Mouse (Mus musculus) hindbrain, postnatal 0 days (tissue): ENCODE data around the gene Nucks1. TPM values are rescaled to one million over a fixed set of nuclear protein-coding genes. Genes with fewer than 3 reads are reported as not detected.

ENCODE experiments used
- ATAC-seq: fragments of 200-750 bp; cut with Nextera tagmentation; 2 replicates; pipeline ENCODE4 v1.8.0; 2017; ENCODE audit warnings: mild to moderate bottlenecking, moderate TSS enrichment, moderate library complexity
- DNase-seq: peaks from one replicate; pipeline ENCODE4 v3.0.0-alpha.2; 2015; ENCODE audit warnings: low spot score
- H3K27ac ChIP-seq: fragments of 300-500 bp; sonication (generic); 2 replicates; pipeline ENCODE4 v1.5.1; 2014; ENCODE audit warnings: mild to moderate bottlenecking
- H3K27me3 ChIP-seq: fragments of 300-500 bp; sonication (generic); 2 replicates; pipeline ENCODE4 v1.6.1; 2014; ENCODE audit warnings: low read length, mixed read lengths; ENCODE audit not compliant: insufficient read depth
- H3K36me3 ChIP-seq: fragments of 300-500 bp; sonication (generic); 2 replicates; pipeline ENCODE4 v1.6.1; 2014; ENCODE audit warnings: low read length, mixed read lengths; ENCODE audit not compliant: insufficient read depth
- H3K4me1 ChIP-seq: fragments of 300-500 bp; sonication (generic); 2 replicates; pipeline ENCODE4 v1.6.1; 2014; ENCODE audit warnings: antibody characterized with exemption, low read length, mixed read lengths; ENCODE audit not compliant: insufficient read depth
- H3K4me2 ChIP-seq: fragments of 300-500 bp; sonication (generic); 2 replicates; pipeline ENCODE4 v1.6.1; 2014; ENCODE audit warnings: low read depth, mild to moderate bottlenecking, low read length, moderate library complexity, mixed read lengths
- H3K4me3 ChIP-seq: fragments of 300-500 bp; sonication (generic); 2 replicates; pipeline ENCODE4 v1.5.1; 2014; ENCODE audit warnings: low read length
- H3K9ac ChIP-seq: fragments of 300-500 bp; sonication (generic); replicated peaks from 2 replicates; pipeline ENCODE4 v1.6.1; 2014; ENCODE audit warnings: mild to moderate bottlenecking, low read length, moderate library complexity, mixed read lengths
- H3K9me3 ChIP-seq: fragments of 300-500 bp; sonication (generic); 2 replicates; pipeline ENCODE4 v1.6.1; 2016; ENCODE audit warnings: low read length, mixed read lengths
- CTCF ChIP-seq: IDR thresholded peaks from 2 replicates; pipeline ENCODE4 v1.5.1; 2016; ENCODE audit warnings: antibody characterized with exemption, control low read depth, low read depth
- WGBS: fragments of 180-500 bp; shearing (Covaris S2); extraction: QIAGEN DNeasy Blood & Tissue Kit; methylation state at CpG from one replicate; pipeline ENCODE4 v1.1.7; 2014; 5-methylcytosine and 5-hydroxymethylcytosine counted together
- polyA plus RNA-seq: library from polyadenylated mRNA; unstranded; fragments of >200 nt; fragmentation: Nextera tagmentation; extraction: Ambion mirVana; gene quantifications from 2 replicates; pipeline ENCODE4 v1.2.1, GENCODE M21; 2015
- total RNA-seq: library from RNA; depleted of rRNA; stranded (reverse); fragments of >200 nt; gene quantifications from 2 replicates; pipeline ENCODE4 v1.2.3, GENCODE M21; 2014; rRNA removed

Gene Nucks1
- total and polyA plus RNA-seq, 2 experiments from 2014 or later: 54.1 to 88.9 TPM

GRCm38 (mm10) chr1:131981378-131982013, 71.2 kb downstream of the Nucks1 start:
- Histone ChIP-seq H3K36me3 (no peaks in the 10 kb centered on the region), H3K4me3 (no peak overlapping the region), H3K4me2 (no peak overlapping the region), H3K4me1 (no peaks in the 10 kb centered on the region), H3K9ac (no peak overlapping the region), H3K9me3 (no peaks in the 10 kb centered on the region), H3K27me3 (no peaks in the 10 kb centered on the region), H3K27ac (no peak overlapping the region)
- 45% methylated on average over 12 of the region's 12 CpGs for WGBS
- DNase-seq (peak; percentile 85), ATAC-seq (peak; percentile 69)
- peak; percentile 90 for TF ChIP-seq CTCF

- 22% methylated on average over 5 of the region's 5 CpGs for WGBS
- H3K4me2 ChIP-seq: no peak overlapping the region
- peak; percentile 50 for ATAC-seq
Measured at GRCm38 (mm10) chr1:131982907-131983306, 72.6 kb downstream of the Nucks1 start.

DNA sequence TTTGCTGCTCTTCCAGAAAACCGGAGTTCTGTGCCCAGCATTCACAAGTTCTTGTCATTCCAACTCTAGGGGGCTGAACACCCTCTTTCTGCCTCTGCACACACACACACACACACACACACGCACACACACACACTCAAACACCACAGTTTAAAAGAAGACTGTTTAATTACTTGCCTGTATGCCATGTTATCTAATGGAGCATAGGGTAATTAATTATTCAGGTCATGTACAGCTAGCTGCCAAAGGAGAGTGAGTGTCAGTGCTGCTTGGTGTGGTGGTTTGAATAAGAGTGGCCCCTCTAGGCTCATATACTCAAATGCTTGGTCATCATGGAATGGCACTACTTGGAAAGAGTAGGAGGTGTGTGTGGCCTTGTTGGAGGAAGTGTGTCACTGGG, 73.5 kb downstream of the Nucks1 start:
- Histone ChIP-seq H3K4me1 (no peaks in the 10 kb centered on the region), H3K9ac (no peak overlapping the region), H3K36me3 (no peaks in the 10 kb centered on the region), H3K4me3 (no peak overlapping the region), H3K27ac (no peak overlapping the region), H3K4me2 (no peak overlapping the region), H3K9me3 (no peaks in the 10 kb centered on the region), H3K27me3 (no peaks in the 10 kb centered on the region)
- DNase-seq (no peak), ATAC-seq (no peak)
- WGBS: 70% methylated on average over 2 of the region's 2 CpGs
- no peak for TF ChIP-seq CTCF

More at GRCm38 (mm10) chr1:131982907-131983306, 72.6 kb downstream of the Nucks1 start:
- TF ChIP-seq CTCF: peak; percentile 97
- no peak overlapping the region for H3K4me3 ChIP-seq
- H3K9me3 ChIP-seq: no peaks in the 10 kb centered on the region
- no peaks in the 10 kb centered on the region for H3K27me3 ChIP-seq
- H3K4me1 ChIP-seq: no peaks in the 10 kb centered on the region
- H3K36me3 ChIP-seq: no peaks in the 10 kb centered on the region
- DNase-seq: peak; percentile 81
- H3K9ac ChIP-seq: no peak overlapping the region
- no peak overlapping the region for H3K27ac ChIP-seq

Other genes with a start within 250 kb of the Nucks1 start
- 0.10 and 2.8 TPM in 2 replicates for gene Rab7b, start 221.8 kb upstream of the Nucks1 start, total RNA-seq
- 1.2 and 1.6 TPM in 2 replicates for gene Rab7b, start 221.8 kb upstream of the Nucks1 start, polyA plus RNA-seq
- gene Slc26a9, start 166.5 kb upstream of the Nucks1 start, total RNA-seq: 0.07 and 0.37 TPM in 2 replicates
- 0.09 and 0.10 TPM in 2 replicates for gene Slc26a9, start 166.5 kb upstream of the Nucks1 start, polyA plus RNA-seq
- gene Pm20d1, start 113.2 kb upstream of the Nucks1 start, total RNA-seq: 0.04 and 0.63 TPM in 2 replicates
- gene Pm20d1, start 113.2 kb upstream of the Nucks1 start, polyA plus RNA-seq: 0.54 and 0.60 TPM in 2 replicates
- 41.4 and 48.0 TPM in 2 replicates for gene Slc41a1, start 83.0 kb upstream of the Nucks1 start, total RNA-seq
- gene Slc41a1, start 83.0 kb upstream of the Nucks1 start, polyA plus RNA-seq: 20.9 and 23.6 TPM in 2 replicates
- gene Rab29, start 43.3 kb upstream of the Nucks1 start, total RNA-seq: 6.4 and 15.1 TPM in 2 replicates
- 8.9 and 10.9 TPM in 2 replicates for gene Rab29, start 43.3 kb upstream of the Nucks1 start, polyA plus RNA-seq
- 1.3 and 2.0 TPM in 2 replicates for gene Slc45a3, start 52.4 kb downstream of the Nucks1 start, total RNA-seq
- gene Slc45a3, start 52.4 kb downstream of the Nucks1 start, polyA plus RNA-seq: 0.28 and 0.37 TPM in 2 replicates
- 18.8 and 22.4 TPM in 2 replicates for gene Elk4, start 97.1 kb downstream of the Nucks1 start, total RNA-seq
- gene Elk4, start 97.1 kb downstream of the Nucks1 start, polyA plus RNA-seq: 8.0 and 8.2 TPM in 2 replicates
- gene Mfsd4a, start 157.5 kb downstream of the Nucks1 start, total RNA-seq: 5.8 and 10.2 TPM in 2 replicates
- 8.4 and 9.1 TPM in 2 replicates for gene Mfsd4a, start 157.5 kb downstream of the Nucks1 start, polyA plus RNA-seq
- gene Cdk18, start 229.2 kb downstream of the Nucks1 start, total RNA-seq: 2.7 and 4.1 TPM in 2 replicates
- gene Cdk18, start 229.2 kb downstream of the Nucks1 start, polyA plus RNA-seq: 1.0 and 1.6 TPM in 2 replicates